Mouse (Mus musculus): Measurements from ENCODE around the gene Tnn.

- TF ChIP-seq CTCF (IDR thresholded peaks at IDR 0.05; ENCODE audit: low read depth, low read length), result no peak
- TF ChIP-seq TAL1 (conservative IDR thresholded peaks at IDR 0.05; ENCODE audit: low read depth, low read length), result no peak
Observed at GRCm38 (mm10) chr1:160176903-160177302, 23.5 kb upstream of the Tnn start.

Data from G1E (cell line).